Mouse (Mus musculus) brain, embryonic 14.5 days (tissue): ENCODE data around the gene Cyp4a12a.

Source experiments
- CTCF ChIP-seq: fragments of 200-500 bp; IDR thresholded peaks from 2 replicates; pipeline ENCODE4 v1.5.1; 2012; ENCODE audit warnings: inconsistent platforms, mild to moderate bottlenecking, moderate library complexity, borderline replicate concordance; ENCODE audit not compliant: insufficient read depth, insufficient read length; ENCODE audit errors: extremely low read depth
- POLR2A ChIP-seq: fragments of 200-500 bp; IDR thresholded peaks from 2 replicates; pipeline ENCODE4 v1.6.1; 2012; ENCODE audit warnings: mild to moderate bottlenecking, inconsistent platforms, borderline replicate concordance; ENCODE audit not compliant: poor library complexity, insufficient read depth, insufficient read length, severe bottlenecking; ENCODE audit errors: extremely low read depth

- no peak for TF ChIP-seq POLR2A
- TF ChIP-seq CTCF = no peak
Measured at GRCm38 (mm10) chr4:115280342-115280741, 18.5 kb upstream of the Cyp4a12a start.
